Mouse (Mus musculus): Measurements from ENCODE around the gene Cacna1f.

The Cacna1f gene

DNA sequence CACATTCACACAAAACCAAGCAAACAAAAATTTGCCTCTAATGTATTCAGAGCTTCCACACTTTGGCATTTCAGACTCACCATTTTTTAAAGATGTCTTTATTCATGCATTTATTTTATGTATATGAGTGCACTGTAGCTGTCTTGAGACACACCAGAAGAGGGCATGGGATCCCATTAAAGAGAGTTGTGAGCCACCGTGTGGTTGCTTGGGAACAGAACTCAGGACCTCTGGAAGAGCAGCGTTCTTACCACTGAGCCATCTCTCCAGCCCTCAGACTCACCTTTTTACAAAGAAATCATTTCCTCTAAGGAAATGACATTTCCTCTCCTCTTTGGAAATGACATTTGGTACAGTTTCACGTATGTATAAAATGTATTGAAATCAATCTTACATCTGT is 72.1 kb downstream of the Cacna1f start:
- DNase-seq = no peak

DNA sequence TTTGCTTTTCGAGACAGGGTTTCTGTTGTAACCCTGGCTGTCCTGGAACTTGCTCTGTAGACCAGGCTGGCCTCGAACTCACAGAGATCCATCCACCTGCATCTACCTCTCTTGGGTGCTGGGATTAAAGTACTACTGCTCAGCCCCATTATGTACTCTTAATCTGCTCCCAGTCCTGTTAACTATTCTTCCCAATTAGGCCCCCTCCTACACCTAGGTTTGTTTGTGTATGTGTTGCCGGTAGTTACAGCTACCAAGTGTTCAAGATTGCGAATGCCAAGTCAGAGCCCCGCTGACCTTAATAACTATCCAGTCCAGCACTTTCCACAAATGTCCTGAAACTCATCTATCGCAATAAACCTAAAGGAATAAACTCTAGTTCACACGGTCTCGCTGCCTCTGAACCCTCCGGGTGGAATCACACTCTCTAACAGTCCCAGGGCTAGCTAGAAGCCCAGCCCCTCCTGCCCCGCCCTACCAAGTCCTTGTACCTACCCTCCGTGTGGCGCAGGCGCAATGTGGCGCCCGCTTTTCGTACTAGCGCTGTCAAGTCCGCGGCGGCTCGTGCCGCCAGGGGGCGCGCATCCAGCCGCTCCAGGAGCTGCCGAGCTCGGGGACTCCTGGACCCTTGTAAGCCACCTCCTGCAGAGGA is 72.6 kb downstream of the Cacna1f start:
- peak; percentile 84 for DNase-seq

DNA sequence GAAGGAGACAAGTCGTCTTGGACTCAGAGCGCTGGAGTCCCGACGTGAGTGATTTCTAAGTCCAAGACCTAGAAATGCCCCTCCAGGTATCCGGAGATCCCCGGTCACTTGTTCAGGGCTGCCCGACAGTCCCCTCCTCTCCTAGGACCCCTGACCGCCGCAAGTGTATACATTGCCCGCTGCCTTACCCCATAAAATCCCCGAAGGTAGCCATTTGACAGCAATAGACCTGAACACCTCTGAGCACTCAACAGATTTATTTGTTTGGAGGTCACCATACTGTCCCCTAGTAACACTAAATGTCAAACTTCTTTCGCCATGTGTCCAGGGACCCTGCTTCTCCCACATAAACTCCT is 73.2 kb downstream of the Cacna1f start:
- no peak for DNase-seq

- DNase-seq = no peak
These were observed 74.0 kb downstream of the Cacna1f start, which contains the start of gene Magix for GRCm38 (mm10) chrX:7680864-7681263. Gene Magix, minus strand, starts transcription at chrX:7681251.
